Mouse (Mus musculus): Measurements from ENCODE around the gene Prokr1.
"Not testable (repeated sequence)": the region's sequence is repeated elsewhere in the genome, so short reads cannot be mapped to it uniquely, and the experiment has no call there.

The Prokr1 gene

DNA sequence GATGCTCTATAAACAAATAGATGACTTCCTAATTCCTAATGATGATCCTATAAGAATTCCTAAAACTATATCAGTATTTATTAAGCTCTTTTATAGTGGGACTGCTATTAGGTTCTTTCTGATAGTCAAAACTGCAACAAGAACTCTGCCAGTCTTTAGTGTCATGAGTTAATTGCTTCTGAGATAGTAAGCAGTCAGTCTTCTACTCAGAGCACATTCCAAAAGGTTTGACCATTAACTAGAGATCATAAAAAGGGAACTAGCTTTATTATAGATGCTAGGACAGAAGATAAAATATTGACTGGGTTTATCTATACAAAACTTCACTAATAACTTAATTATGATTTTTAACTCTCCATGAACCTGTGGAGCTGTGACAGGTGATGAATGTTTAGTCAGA, 18.7 kb downstream of the Prokr1 start:
- DNase-seq (ENCODE audit: low read depth, low spot score): not testable (repeated sequence)

- DNase-seq (ENCODE audit: low read depth, low spot score): peak; percentile 53
Measured at GRCm38 (mm10) chr6:87567686-87568593, 22.6 kb downstream of the Prokr1 start.

GRCm38 (mm10) chr6:87565166-87565565, 25.4 kb downstream of the Prokr1 start:
- DNase-seq (ENCODE audit: low read depth, low spot score): peak; percentile 38

DNA sequence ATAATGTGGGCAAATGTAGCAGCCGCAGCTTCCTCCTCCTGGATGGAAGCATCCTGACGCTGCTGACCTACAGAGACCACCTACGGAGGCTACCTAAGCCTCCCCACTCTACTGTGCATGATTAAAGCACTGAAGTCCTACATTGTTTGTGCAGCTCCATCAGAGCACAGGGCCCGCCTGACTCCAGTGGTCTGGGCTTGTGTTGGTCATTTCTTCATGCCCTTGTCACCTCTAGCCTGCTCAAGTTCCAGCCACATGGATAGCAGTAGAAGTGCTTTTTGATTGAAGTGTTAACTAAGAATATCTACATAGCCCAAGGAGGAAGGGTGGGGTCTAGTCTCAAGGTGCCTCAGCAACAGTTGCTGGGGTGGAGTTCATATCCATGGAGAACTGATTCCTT, 26.2 kb downstream of the Prokr1 start:
- no peak for DNase-seq (ENCODE audit: low read depth, low spot score)

GRCm38 (mm10) chr6:87553724-87554123, 36.8 kb downstream of the Prokr1 start:
- peak; percentile 34 for DNase-seq (ENCODE audit: low read depth, low spot score)

- peak; percentile 49 for DNase-seq (ENCODE audit: low read depth, low spot score)
Measured at GRCm38 (mm10) chr6:87552054-87552807, 38.3 kb downstream of the Prokr1 start.

GRCm38 (mm10) chr6:87547836-87548235, 42.7 kb downstream of the Prokr1 start:
- no peak for DNase-seq (ENCODE audit: low read depth, low spot score)

GRCm38 (mm10) chr6:87547431-87547830, 43.1 kb downstream of the Prokr1 start:
- DNase-seq (ENCODE audit: low read depth, low spot score): no peak

- no peak for DNase-seq (ENCODE audit: low read depth, low spot score)
Measured at GRCm38 (mm10) chr6:87545331-87546217, 45.0 kb downstream of the Prokr1 start.

DNA sequence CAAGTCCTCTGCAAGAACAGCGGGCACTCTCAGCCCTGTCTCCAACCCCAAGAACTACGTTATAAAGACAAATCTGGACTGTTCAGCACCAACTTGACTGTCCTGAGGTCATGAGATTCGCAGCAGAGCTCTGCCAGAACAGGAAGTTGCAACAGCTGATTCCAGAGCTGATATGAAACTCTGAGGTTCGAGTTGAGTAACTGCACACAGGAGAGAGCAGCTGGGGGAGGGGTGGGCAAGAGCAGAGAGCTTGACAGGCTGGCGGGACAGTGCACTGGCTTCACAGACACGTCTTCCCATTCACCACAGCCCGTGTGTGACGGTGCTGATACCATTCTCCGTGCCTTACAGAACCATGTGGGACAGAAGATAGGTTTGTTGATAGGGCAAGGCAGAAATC, 48.5 kb downstream of the Prokr1 start:
- peak; percentile 52 for DNase-seq (ENCODE audit: low read depth, low spot score)

GRCm38 (mm10) chr6:87541171-87541571, 49.4 kb downstream of the Prokr1 start:
- DNase-seq (ENCODE audit: low read depth, low spot score): no peak

GRCm38 (mm10) chr6:87538376-87539270, 51.9 kb downstream of the Prokr1 start:
- DNase-seq (ENCODE audit: low read depth, low spot score): no peak

DNA sequence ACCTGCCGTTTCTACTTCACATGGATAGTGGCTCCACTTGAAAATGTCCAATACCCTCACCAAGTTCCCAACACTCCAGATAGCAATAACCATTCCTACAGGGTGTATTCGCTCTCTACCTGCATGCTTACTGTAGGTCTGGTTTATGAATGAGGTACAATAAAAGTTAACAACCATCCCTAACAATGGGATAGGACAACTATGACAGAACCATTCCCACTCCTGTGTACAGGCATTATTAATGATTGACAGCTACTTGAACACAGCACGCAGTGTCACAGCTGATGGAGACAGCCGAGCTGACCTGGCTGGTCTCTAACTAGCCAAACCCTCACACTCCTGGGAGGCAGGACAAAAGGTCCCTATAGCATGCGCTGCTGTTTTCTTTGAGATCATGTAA, 52.9 kb downstream of the Prokr1 start:
- DNase-seq (ENCODE audit: low read depth, low spot score): no peak

GRCm38 (mm10) chr6:87536270-87536669, 54.3 kb downstream of the Prokr1 start:
- no peak for DNase-seq (ENCODE audit: low read depth, low spot score)

DNA sequence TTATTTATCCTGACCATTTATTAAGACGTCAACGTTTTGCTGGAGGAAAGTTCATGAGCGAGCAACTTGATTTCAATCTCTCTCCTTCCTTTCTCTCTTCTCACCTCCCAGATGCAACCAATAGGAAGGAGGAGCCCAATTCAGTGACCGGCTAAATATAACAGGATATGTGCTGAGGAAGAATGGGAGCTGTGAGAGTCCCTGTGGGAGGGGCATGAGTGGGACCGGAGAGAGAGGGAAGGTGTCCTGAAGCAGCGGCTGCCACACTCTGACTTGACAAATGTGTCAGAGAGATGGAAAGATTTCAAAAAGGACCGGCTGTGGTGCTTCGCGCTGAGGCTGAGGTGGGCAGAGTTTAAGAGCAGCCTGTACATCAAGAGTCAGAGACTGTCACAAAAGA, 54.9 kb downstream of the Prokr1 start:
- DNase-seq (ENCODE audit: low read depth, low spot score): no peak

DNA sequence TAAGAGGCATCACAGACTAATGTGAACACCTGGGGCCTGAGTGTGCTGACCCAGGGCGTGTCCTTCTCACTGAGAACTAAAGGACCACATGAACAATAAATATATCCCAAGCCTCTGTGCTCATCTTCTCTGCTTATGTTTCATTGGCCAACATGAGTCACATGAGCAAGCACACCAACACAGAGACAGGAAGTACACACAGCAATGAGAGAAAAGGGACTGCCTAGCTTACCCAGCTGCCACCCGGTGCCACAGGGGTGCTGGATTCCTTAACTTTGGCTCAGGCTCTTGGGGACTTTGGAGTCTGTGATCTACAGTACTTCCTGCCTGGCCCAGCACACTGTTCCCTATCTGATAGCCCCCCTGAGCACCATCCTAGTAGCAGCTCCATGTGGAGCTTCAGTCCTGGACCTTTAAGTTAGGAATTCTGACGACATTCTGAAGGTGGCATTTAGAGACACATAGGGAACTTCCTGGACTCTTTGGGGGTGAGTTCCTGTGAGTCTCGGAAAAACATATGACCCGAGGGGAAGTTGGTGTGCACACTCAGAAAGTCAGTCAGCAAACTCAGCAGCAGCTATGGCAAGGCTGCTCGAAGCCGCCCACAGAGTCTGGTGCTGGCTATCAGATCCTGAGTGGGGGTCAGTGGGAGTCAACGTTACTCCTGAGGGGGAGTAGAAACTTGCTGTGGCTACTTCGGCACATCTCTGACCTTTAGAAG, 55.5 kb downstream of the Prokr1 start:
- DNase-seq (ENCODE audit: low read depth, low spot score): peak; percentile 34

DNA sequence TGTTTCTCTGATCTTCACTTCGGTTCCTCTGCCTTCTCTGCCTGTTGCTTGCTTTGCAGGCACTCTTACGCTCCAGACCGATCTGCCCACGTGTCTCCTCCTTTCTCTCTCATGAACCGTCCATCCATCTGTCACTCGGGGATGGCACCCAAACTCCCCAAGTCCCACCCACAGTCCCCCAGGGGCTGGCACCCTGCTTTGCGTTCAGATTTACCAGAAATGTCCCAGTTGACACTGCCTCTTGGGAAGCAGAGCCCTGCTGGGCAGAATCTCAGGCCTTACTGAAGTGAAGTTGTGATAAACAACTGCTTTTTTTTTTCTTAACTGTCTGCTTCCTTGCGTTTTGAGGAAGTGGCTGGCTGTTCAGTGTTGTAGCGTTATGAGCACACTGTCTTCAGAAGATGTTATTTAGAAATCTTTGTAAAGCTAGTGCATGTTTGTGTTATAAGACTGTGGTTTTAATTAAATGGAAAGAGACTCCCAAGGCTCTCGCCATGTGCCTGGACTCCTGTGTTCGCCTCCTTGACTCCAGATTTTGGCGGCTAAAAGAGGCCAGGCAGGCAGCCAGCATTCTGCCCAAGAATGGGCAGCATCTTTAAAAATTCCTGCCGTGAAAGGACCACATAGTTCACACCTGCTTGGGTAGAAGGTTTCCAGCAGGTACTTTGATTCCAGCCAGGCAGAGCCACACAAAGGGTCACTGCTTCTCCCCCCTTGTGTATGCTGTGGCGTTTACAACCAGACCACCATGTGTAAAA, 57.4 kb downstream of the Prokr1 start, which contains the start of gene Arhgap25:
TSS of gene Arhgap25 (minus strand) at position 307 of the 758 bp plus-strand sequence.
- no peak for DNase-seq (ENCODE audit: low read depth, low spot score)

- DNase-seq (ENCODE audit: low read depth, low spot score): peak; percentile 47
Measured at GRCm38 (mm10) chr6:87531456-87532015, 59.0 kb downstream of the Prokr1 start.

GRCm38 (mm10) chr6:87530386-87530785, 60.2 kb downstream of the Prokr1 start:
- DNase-seq (ENCODE audit: low read depth, low spot score): no peak

All from 3T3-L1 (cell line).